Mouse (Mus musculus): ENCODE measurements around the gene S100a16. TPM values are rescaled to one million over a fixed set of nuclear protein-coding genes. Genes with fewer than 3 reads are reported as not detected.

S100a16 gene
- total RNA-seq (2014; rRNA removed) (39.4 and 48.7 TPM in 2 replicates), polyA plus RNA-seq (2015; fragmentation: Nextera tagmentation; extraction: Ambion mirVana) (74.4 and 78.6 TPM in 2 replicates)

GRCm38 (mm10) chr3:90537141-90537904 is at the start of gene S100a16:
S100a16 (plus strand) TSS chr3:90537254.
- H3K9me3 ChIP-seq (ENCODE audit: low read length), result no peaks in the 10 kb centered on the region
- peak within 1 kb of the TSS; percentile 1; the same call in 1 of the 2 replicates for H3K9ac ChIP-seq
- WGBS, result 46% methylated on average over 10 of the region's 10 CpGs
- DNase-seq (no peak), ATAC-seq (peak; percentile 61; the same call in 1 of the 2 replicates)
- H3K4me3 ChIP-seq (ENCODE audit: low read depth, low read length), result no peak within 1 kb of the TSS
- H3K4me1 ChIP-seq (ENCODE audit: insufficient read depth), result 0 out of 2 replicates have a peak, but pooled peaks cover 4% of the 10 kb centered on the region
- H3K27ac ChIP-seq (ENCODE audit: low read depth, low read length), result no peak within 1 kb of the TSS
- peak within 1 kb of the TSS; percentile 13; the same call in 1 of the 2 replicates for H3K4me2 ChIP-seq (ENCODE audit: low read depth)
- H3K27me3 ChIP-seq (ENCODE audit: insufficient read depth, low read length), result no peaks in the 10 kb centered on the region
- H3K36me3 ChIP-seq (ENCODE audit: insufficient read depth), result no peaks in the 10 kb centered on the region
- TF ChIP-seq CTCF (IDR thresholded peaks at IDR 0.05; ENCODE audit: low read depth), result no peak

- no peak overlapping the region for H3K27ac ChIP-seq (ENCODE audit: low read depth, low read length)
- H3K27me3 ChIP-seq (ENCODE audit: insufficient read depth, low read length), result no peaks in the 10 kb centered on the region
These were observed 48.5 kb upstream of the S100a16 start for GRCm38 (mm10) chr3:90488576-90488975.

GRCm38 (mm10) chr3:90490696-90491256 is 46.3 kb upstream of the S100a16 start, which contains the start of gene Snapin:
Snapin (minus strand) TSS chr3:90491033.
- under 1% methylated on average over 37 of the region's 37 CpGs for WGBS
- no peaks in the 10 kb centered on the region for H3K9me3 ChIP-seq (ENCODE audit: low read length)

More at GRCm38 (mm10) chr3:90488576-90488975, 48.5 kb upstream of the S100a16 start:
- no peak overlapping the region for H3K4me3 ChIP-seq (ENCODE audit: low read depth, low read length)
- H3K4me1 ChIP-seq (ENCODE audit: insufficient read depth), result no peaks in the 10 kb centered on the region
- no peak overlapping the region for H3K4me2 ChIP-seq (ENCODE audit: low read depth)
- WGBS, result 89% methylated on average over 6 of the region's 6 CpGs
- no peak for DNase-seq
- ATAC-seq, result no peak
- H3K9ac ChIP-seq, result no peak overlapping the region
- no peaks in the 10 kb centered on the region for H3K9me3 ChIP-seq (ENCODE audit: low read length)
- TF ChIP-seq CTCF (IDR thresholded peaks at IDR 0.05; ENCODE audit: low read depth), result no peak
- peaks cover 48% of the 10 kb centered on the region for H3K36me3 ChIP-seq (ENCODE audit: insufficient read depth)

GRCm38 (mm10) chr3:90491350-90491749 is 45.7 kb upstream of the S100a16 start:
- no peak overlapping the region for H3K9ac ChIP-seq
- no peak for DNase-seq
- TF ChIP-seq CTCF (IDR thresholded peaks at IDR 0.05; ENCODE audit: low read depth), result peak; percentile 52
- no peaks in the 10 kb centered on the region for H3K9me3 ChIP-seq (ENCODE audit: low read length)
- peak; percentile 26 for ATAC-seq
- no peak overlapping the region for H3K27ac ChIP-seq (ENCODE audit: low read depth, low read length)
- no peaks in the 10 kb centered on the region for H3K4me1 ChIP-seq (ENCODE audit: insufficient read depth)
- WGBS, result 41% methylated on average over 2 of the region's 2 CpGs
- H3K4me3 ChIP-seq (ENCODE audit: low read depth, low read length), result no peak overlapping the region
- no peaks in the 10 kb centered on the region for H3K27me3 ChIP-seq (ENCODE audit: insufficient read depth, low read length)
- H3K4me2 ChIP-seq (ENCODE audit: low read depth), result no peak overlapping the region
- H3K36me3 ChIP-seq (ENCODE audit: insufficient read depth), result peaks cover 40% of the 10 kb centered on the region

More at GRCm38 (mm10) chr3:90490696-90491256, 46.3 kb upstream of the S100a16 start, which contains the start of gene Snapin:
- ATAC-seq, result peak; percentile 99
- DNase-seq, result peak; percentile 95
- no peaks in the 10 kb centered on the region for H3K4me1 ChIP-seq (ENCODE audit: insufficient read depth)
- H3K36me3 ChIP-seq (ENCODE audit: insufficient read depth), result peaks cover 40% of the 10 kb centered on the region
- peak within 1 kb of the TSS; percentile 73 for H3K4me2 ChIP-seq (ENCODE audit: low read depth)
- H3K27ac ChIP-seq (ENCODE audit: low read depth, low read length), result peak within 1 kb of the TSS; percentile 84
- H3K27me3 ChIP-seq (ENCODE audit: insufficient read depth, low read length), result no peaks in the 10 kb centered on the region
- H3K4me3 ChIP-seq (ENCODE audit: low read depth, low read length), result peak within 1 kb of the TSS; percentile 76
- TF ChIP-seq CTCF (IDR thresholded peaks at IDR 0.05; ENCODE audit: low read depth), result peak; percentile 94
- H3K9ac ChIP-seq, result peak within 1 kb of the TSS; percentile 77

GRCm38 (mm10) chr3:90493831-90494540 is 43.1 kb upstream of the S100a16 start:
- DNase-seq, result no peak
- H3K27me3 ChIP-seq (ENCODE audit: insufficient read depth, low read length), result no peaks in the 10 kb centered on the region
- WGBS, result 50% methylated on average over 4 of the region's 4 CpGs
- ATAC-seq, result no peak
- no peak overlapping the region for H3K4me2 ChIP-seq (ENCODE audit: low read depth)
- H3K9ac ChIP-seq, result no peak overlapping the region
- no peaks in the 10 kb centered on the region for H3K4me1 ChIP-seq (ENCODE audit: insufficient read depth)
- no peak overlapping the region for H3K27ac ChIP-seq (ENCODE audit: low read depth, low read length)
- H3K36me3 ChIP-seq (ENCODE audit: insufficient read depth), result peaks cover 41% of the 10 kb centered on the region
- TF ChIP-seq CTCF (IDR thresholded peaks at IDR 0.05; ENCODE audit: low read depth), result no peak
- H3K9me3 ChIP-seq (ENCODE audit: low read length), result no peaks in the 10 kb centered on the region
- no peak overlapping the region for H3K4me3 ChIP-seq (ENCODE audit: low read depth, low read length)

- no peaks in the 10 kb centered on the region for H3K4me1 ChIP-seq (ENCODE audit: insufficient read depth)
- no peaks in the 10 kb centered on the region for H3K9me3 ChIP-seq (ENCODE audit: low read length)
- no peak overlapping the region for H3K27ac ChIP-seq (ENCODE audit: low read depth, low read length)
- H3K9ac ChIP-seq, result no peak overlapping the region
- no peaks in the 10 kb centered on the region for H3K27me3 ChIP-seq (ENCODE audit: insufficient read depth, low read length)
- no peak overlapping the region for H3K4me3 ChIP-seq (ENCODE audit: low read depth, low read length)
- H3K36me3 ChIP-seq (ENCODE audit: insufficient read depth), result peaks cover 53% of the 10 kb centered on the region
- no peak for TF ChIP-seq CTCF (IDR thresholded peaks at IDR 0.05; ENCODE audit: low read depth)
- DNase-seq (no peak), ATAC-seq (no peak)
- WGBS, result 89% methylated on average over 7 of the region's 7 CpGs
- H3K4me2 ChIP-seq (ENCODE audit: low read depth), result no peak overlapping the region
These were observed 41.1 kb upstream of the S100a16 start for GRCm38 (mm10) chr3:90495850-90496525.

Data from forebrain, postnatal 0 days (tissue).